Mouse (Mus musculus): Measurements from ENCODE around the gene Wdr20rt. TPM values are rescaled to one million over a fixed set of nuclear protein-coding genes. Genes with fewer than 3 reads are reported as not detected.

Wdr20rt gene
- polyA plus RNA-seq, 1 experiment from 2014 or later, result not detected

Other genes with a start within 250 kb of the Wdr20rt start
- 62.9 and 73.4 TPM in 2 replicates for gene Prpf39, start 189.2 kb upstream of the Wdr20rt start, polyA plus RNA-seq (2015; fragmentation: Nextera tagmentation; extraction: Ambion mirVana)
- gene Fkbp3, start 151.5 kb upstream of the Wdr20rt start, polyA plus RNA-seq (2015; fragmentation: Nextera tagmentation; extraction: Ambion mirVana), result 392 and 400 TPM in 2 replicates
- gene Fancm, start 149.9 kb upstream of the Wdr20rt start, polyA plus RNA-seq (2015; fragmentation: Nextera tagmentation; extraction: Ambion mirVana), result 7.5 and 8.0 TPM in 2 replicates
- 24.6 and 31.7 TPM in 2 replicates for gene Mis18bp1, start 52.9 kb upstream of the Wdr20rt start, polyA plus RNA-seq (2015; fragmentation: Nextera tagmentation; extraction: Ambion mirVana)